Mouse (Mus musculus) stomach, postnatal 0 days (tissue): ENCODE results near the gene Ing1. TPM values are rescaled to one million over a fixed set of nuclear protein-coding genes. Genes with fewer than 3 reads are reported as not detected.

ENCODE experiments used
- ATAC-seq: fragments of 200-750 bp; cut with Nextera tagmentation; 2 replicates; pipeline ENCODE4 v1.8.0; 2017; ENCODE audit not compliant: low FRiP score, low TSS enrichment
- DNase-seq: peaks from one replicate; pipeline ENCODE4 v3.0.0-alpha.2; 2016; ENCODE audit warnings: low spot score
- H3K27ac ChIP-seq: fragments of 300-500 bp; sonication (generic); replicated peaks from 2 replicates; pipeline ENCODE4 v1.5.1; 2014; ENCODE audit warnings: mild to moderate bottlenecking, control low read depth
- H3K27me3 ChIP-seq: fragments of 300-500 bp; sonication (generic); 2 replicates; pipeline ENCODE4 v1.6.1; 2014; ENCODE audit warnings: low read length; ENCODE audit not compliant: control insufficient read depth, insufficient read depth
- H3K36me3 ChIP-seq: fragments of 300-500 bp; sonication (generic); 2 replicates; pipeline ENCODE4 v1.6.1; 2014; ENCODE audit warnings: low read length, mixed read lengths; ENCODE audit not compliant: control insufficient read depth, insufficient read depth
- H3K4me1 ChIP-seq: fragments of 300-500 bp; sonication (generic); replicated peaks from 2 replicates; pipeline ENCODE4 v1.6.1; 2014; ENCODE audit warnings: antibody characterized with exemption; ENCODE audit not compliant: control insufficient read depth, insufficient read depth
- H3K4me2 ChIP-seq: fragments of 300-500 bp; sonication (generic); replicated peaks from 2 replicates; pipeline ENCODE4 v1.6.1; 2014; ENCODE audit warnings: low read depth, mild to moderate bottlenecking, control low read depth, moderate library complexity
- H3K4me3 ChIP-seq: fragments of 300-500 bp; sonication (generic); 2 replicates; pipeline ENCODE4 v1.5.1; 2014; ENCODE audit warnings: low read depth, low read length, control low read depth
- H3K9ac ChIP-seq: fragments of 300-500 bp; sonication (generic); 2 replicates; pipeline ENCODE4 v1.6.1; 2014; ENCODE audit warnings: mild to moderate bottlenecking, low read length, control low read depth, mixed read lengths
- H3K9me3 ChIP-seq: fragments of 300-500 bp; sonication (generic); 2 replicates; pipeline ENCODE4 v1.6.1; 2016; ENCODE audit warnings: low read length; ENCODE audit not compliant: control insufficient read depth
- CTCF ChIP-seq: IDR thresholded peaks from 2 replicates; pipeline ENCODE4 v1.5.1; 2016; ENCODE audit warnings: antibody characterized with exemption, low read depth, mild to moderate bottlenecking, moderate library complexity
- EP300 ChIP-seq: optimal IDR thresholded peaks from 2 replicates; pipeline ENCODE3; 2016; ENCODE audit warnings: antibody characterized with exemption
- WGBS: fragments of 180-500 bp; shearing (Covaris S2); extraction: QIAGEN DNeasy Blood & Tissue Kit; methylation state at CpG from one replicate; pipeline ENCODE4 v1.1.7; 2014; 5-methylcytosine and 5-hydroxymethylcytosine counted together
- polyA plus RNA-seq: library from polyadenylated mRNA; unstranded; fragments of >200 nt; fragmentation: Nextera tagmentation; extraction: Ambion mirVana; gene quantifications from 2 replicates; pipeline ENCODE4 v1.2.1, GENCODE M21; 2015

The Ing1 gene
- polyA plus RNA-seq, 1 experiment from 2014 or later, result 23.2 TPM

DNA sequence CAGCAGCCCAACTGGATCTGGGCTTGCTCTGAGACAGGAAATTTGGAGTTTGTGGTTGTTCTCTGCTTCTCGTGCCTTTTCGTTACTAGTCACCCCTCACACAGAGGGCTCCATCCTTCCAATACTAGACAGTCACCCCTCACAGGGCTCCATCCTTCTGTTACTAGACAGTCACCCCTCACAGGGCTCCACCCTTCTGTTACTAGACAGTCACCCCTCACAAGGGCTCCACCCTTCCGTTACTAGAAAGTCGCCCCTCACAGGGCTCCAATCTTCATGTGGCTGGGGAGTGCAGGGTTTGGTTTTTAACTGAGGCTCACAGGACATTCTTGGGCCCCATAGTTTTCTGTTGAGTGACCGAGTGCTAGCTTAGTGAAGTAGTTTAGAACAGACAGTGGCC, 42.1 kb upstream of the Ing1 start:
- no peaks in the 10 kb centered on the region for H3K9me3 ChIP-seq
- WGBS, result 89% methylated on average over 5 of the region's 5 CpGs
- H3K27me3 ChIP-seq, result no peaks in the 10 kb centered on the region

DNA sequence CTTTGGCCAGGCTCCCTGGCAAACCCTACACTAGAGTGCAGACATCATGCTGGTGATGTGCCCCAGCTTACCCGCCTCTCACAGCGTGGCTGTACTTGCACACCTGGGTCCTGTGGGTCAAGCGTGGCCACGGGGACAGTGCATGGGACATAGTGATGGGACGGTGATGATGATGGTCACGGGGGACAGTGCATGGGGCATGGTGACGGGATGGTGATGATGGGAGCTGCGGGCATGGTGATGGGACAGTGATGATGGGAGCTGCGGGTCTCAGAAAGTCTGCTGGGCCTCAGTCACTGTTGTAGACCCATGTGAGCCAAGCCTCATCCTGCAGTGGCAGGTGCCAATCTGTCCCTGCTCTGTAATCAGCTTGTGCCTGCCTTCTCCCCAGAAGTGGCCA, 39.1 kb upstream of the Ing1 start:
- no peaks in the 10 kb centered on the region for H3K9me3 ChIP-seq
- H3K36me3 ChIP-seq, result peaks cover 38% of the 10 kb centered on the region
- H3K27me3 ChIP-seq, result no peaks in the 10 kb centered on the region
- DNase-seq (no peak), ATAC-seq (no peak)
- WGBS, result 95% methylated on average over 9 of the region's 9 CpGs
- no peak overlapping the region for H3K27ac ChIP-seq
- TF ChIP-seq EP300 (no peak), CTCF (no peak)
- no peak overlapping the region for H3K4me3 ChIP-seq
- H3K4me2 ChIP-seq, result no peak overlapping the region
- H3K4me1 ChIP-seq, result no peaks in the 10 kb centered on the region
- H3K9ac ChIP-seq, result no peak overlapping the region

More for the DNA sequence above, 42.1 kb upstream of the Ing1 start:
- no peak overlapping the region for H3K27ac ChIP-seq
- H3K4me2 ChIP-seq, result no peak overlapping the region
- DNase-seq (no peak), ATAC-seq (no peak)
- peaks cover 43% of the 10 kb centered on the region for H3K36me3 ChIP-seq
- no peaks in the 10 kb centered on the region for H3K4me1 ChIP-seq
- TF ChIP-seq EP300 (no peak), CTCF (no peak)
- H3K4me3 ChIP-seq, result no peak overlapping the region
- no peak overlapping the region for H3K9ac ChIP-seq

DNA sequence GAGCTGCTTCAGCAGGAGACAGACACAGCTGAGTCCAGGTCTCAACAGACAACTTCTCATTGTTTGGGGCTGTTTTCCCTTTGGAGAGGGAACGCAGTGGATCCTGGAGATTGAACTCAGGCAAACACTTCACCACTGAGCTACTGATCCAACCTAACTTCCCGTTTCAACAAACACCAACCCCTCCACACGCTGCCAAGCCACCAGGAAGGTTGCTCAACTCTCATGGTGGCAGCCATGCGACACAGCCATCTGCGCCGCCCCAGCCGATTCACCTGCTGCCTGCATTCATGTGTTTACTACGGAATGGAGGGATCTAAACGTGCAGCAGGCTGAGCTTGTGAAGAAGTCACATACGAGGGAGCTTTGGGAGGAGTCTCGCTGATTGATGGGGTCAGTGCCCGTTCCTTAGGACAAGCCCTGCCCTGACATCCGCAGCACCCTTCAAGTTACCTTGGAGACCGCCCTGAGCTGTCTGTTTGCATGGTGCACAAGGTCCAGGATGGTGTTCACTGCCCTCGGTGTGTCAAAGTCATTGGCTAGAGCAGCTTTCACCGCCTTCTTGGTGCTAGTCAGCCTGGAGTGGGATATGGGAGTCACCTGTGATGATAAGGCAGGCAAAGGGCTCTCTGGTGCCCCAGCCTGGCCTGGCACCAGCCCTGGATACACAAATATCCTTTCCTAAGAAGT, 37.9 kb upstream of the Ing1 start:
- H3K27me3 ChIP-seq, result no peaks in the 10 kb centered on the region
- no peak overlapping the region for H3K27ac ChIP-seq
- 68% methylated on average over 16 of the region's 16 CpGs for WGBS
- no peak overlapping the region for H3K4me2 ChIP-seq
- no peak for DNase-seq
- H3K9me3 ChIP-seq, result no peaks in the 10 kb centered on the region
- ATAC-seq, result no peak
- no peaks in the 10 kb centered on the region for H3K4me1 ChIP-seq
- TF ChIP-seq CTCF, result no peak
- TF ChIP-seq EP300, result no peak
- peaks cover 33% of the 10 kb centered on the region for H3K36me3 ChIP-seq
- no peak overlapping the region for H3K9ac ChIP-seq
- H3K4me3 ChIP-seq, result no peak overlapping the region

DNA sequence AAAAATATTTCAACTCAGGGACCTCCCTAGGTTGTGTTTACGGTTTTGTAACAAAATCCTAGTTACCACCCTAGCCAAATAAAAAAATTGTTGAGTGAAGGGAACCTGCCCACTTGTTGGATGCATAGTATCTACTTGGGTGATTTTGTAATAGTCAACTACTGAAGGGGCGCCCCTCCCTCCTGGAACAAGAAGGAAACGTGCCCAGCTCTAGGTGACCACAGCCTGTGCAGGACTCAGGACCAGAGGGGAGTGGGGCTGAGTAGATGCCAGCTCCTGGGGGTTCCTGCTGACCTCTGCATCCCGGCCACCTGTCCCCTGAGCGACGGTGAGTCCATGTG, 37.3 kb upstream of the Ing1 start:
- WGBS, result 78% methylated on average over 6 of the region's 6 CpGs
- no peak overlapping the region for H3K27ac ChIP-seq
- peaks cover 29% of the 10 kb centered on the region for H3K36me3 ChIP-seq

DNA sequence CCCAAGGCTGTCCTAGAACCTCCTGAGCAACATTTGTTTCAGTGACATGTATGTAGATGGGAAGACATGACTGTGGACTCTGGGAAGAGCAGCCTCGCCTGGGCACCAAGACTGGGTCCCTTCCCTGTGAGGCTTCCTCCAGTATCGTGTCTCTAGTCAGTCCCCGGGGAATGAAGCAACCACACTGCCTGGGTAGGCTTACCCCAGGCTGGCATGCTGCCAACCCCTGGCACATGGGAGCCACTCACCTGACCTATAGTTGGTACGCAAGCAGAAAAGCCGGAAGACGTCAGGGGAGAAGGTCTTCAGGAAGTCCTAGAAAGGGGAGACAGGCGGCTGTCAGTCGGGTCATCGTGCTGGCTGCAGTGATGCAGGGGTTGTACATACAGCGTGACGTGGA, 36.7 kb upstream of the Ing1 start:
- TF ChIP-seq CTCF, result no peak
- TF ChIP-seq EP300, result no peak

More for the DNA sequence above, 37.3 kb upstream of the Ing1 start:
- Histone ChIP-seq H3K4me2 (no peak overlapping the region), H3K27me3 (no peaks in the 10 kb centered on the region), H3K9ac (no peak overlapping the region), H3K4me1 (no peaks in the 10 kb centered on the region), H3K4me3 (no peak overlapping the region), H3K9me3 (no peaks in the 10 kb centered on the region)
- ATAC-seq, result no peak
- TF ChIP-seq EP300 (no peak), CTCF (no peak)
- no peak for DNase-seq

DNA sequence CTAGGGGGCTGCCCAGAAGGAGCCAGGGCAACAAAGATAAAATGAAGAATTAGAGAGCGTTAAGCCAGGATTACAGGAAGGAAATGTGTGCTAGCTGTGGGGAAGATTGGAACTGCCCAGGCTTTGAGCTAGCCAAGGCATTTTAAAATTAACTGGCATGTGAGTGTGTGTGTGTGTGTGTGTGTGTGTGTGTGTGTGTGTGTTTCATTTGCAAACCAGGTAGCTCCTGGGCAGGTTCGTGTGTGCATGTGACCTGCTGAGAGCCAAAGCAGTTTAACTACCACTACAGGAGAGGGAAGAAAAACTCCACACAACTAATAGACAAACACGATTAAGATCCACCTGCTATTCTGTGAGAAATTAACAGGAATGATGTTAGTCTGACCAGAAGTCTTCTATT, 32.0 kb upstream of the Ing1 start:
- Histone ChIP-seq H3K9me3 (no peaks in the 10 kb centered on the region), H3K4me3 (no peak overlapping the region), H3K27ac (no peak overlapping the region), H3K4me1 (no peaks in the 10 kb centered on the region), H3K27me3 (no peaks in the 10 kb centered on the region), H3K9ac (no peak overlapping the region), H3K36me3 (peaks cover 9% of the 10 kb centered on the region; the same call in 1 of the 2 replicates), H3K4me2 (no peak overlapping the region)
- no peak for TF ChIP-seq CTCF
- TF ChIP-seq EP300, result no peak
- no peak for DNase-seq
- WGBS, result 72% methylated on average over 3 of the region's 3 CpGs
- no peak for ATAC-seq

More for the DNA sequence above, 36.7 kb upstream of the Ing1 start:
- no peak overlapping the region for H3K4me3 ChIP-seq
- H3K36me3 ChIP-seq, result peaks cover 23% of the 10 kb centered on the region
- ATAC-seq (no peak), DNase-seq (no peak)
- H3K9me3 ChIP-seq, result no peaks in the 10 kb centered on the region
- no peaks in the 10 kb centered on the region for H3K4me1 ChIP-seq
- no peaks in the 10 kb centered on the region for H3K27me3 ChIP-seq
- H3K4me2 ChIP-seq, result no peak overlapping the region
- 87% methylated on average over 11 of the region's 11 CpGs for WGBS
- H3K9ac ChIP-seq, result no peak overlapping the region
- no peak overlapping the region for H3K27ac ChIP-seq
